ENCODE assay signal across 22 mouse cellular contexts in the genomic region with DNA sequence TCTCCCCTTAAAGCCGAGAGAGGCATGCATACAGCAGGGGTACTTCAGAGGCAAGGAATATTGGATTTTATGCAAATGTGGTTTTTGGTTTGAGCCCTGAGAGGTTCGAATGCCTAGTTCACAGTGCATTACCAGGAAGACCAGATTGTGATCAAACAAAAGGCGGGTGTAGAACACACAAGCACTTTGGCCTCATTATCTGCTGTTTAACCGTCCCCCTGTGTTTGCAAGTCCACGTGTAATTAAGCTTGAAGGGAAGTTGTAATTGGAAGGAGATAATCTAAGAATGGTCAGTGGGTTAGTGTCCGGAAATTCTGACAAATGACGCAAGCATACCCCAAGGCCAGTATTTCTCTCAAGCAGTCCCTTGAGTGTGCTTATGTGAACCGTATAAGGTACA. TPM values are rescaled to one million over a fixed set of nuclear protein-coding genes. Genes with fewer than 3 reads are reported as not detected.
DNase-seq lines count a peak whose midpoint lies in the region; ATAC-seq and TF ChIP-seq lines count a peak whose summit lies in the region.
"Had no signal": no experiment of that assay in that cellular context is flagged by ENCODE, and none has a peak within 500 bp of the region (broad histone marks: within the 10 kb centered on the region; RNA-seq: fewer than 3 reads in every experiment).

No protein-coding gene starts in this region.

- no peak for TF ChIP-seq EP300 in liver, postnatal 0 days (IDR thresholded peaks at IDR 0.05; ENCODE audit: low read depth)

- intact Hi-C loops in left cerebral cortex, adult 2 months (cut with DNase I): no loop called here

- H3K27ac ChIP-seq in kidney, embryonic 16.5 days (ENCODE audit: low read length): 0 out of 2 replicates have a peak overlapping the region, but pooled peaks have one; percentile 49
- H3K27ac ChIP-seq in intestine, embryonic 16.5 days (ENCODE audit: low read length): peak overlapping the region; percentile 73; the same call in 1 of the 2 replicates
- peak overlapping the region; percentile 80 for H3K27ac ChIP-seq in liver, postnatal 0 days (ENCODE audit: low read depth)
- no peak overlapping the region for H3K27ac ChIP-seq in left cerebral cortex, adult 2 months
- no peak overlapping the region for H3K27ac ChIP-seq in midbrain, embryonic 10.5 days (replicated peaks)
- H3K27ac ChIP-seq: embryonic facial prominence, embryonic 13.5 days; heart, adult 2 months; hindbrain, embryonic 13.5 days had no signal

- H3K9ac ChIP-seq in kidney, embryonic 16.5 days (replicated peaks; ENCODE audit: low read length): no peak overlapping the region
- H3K9ac ChIP-seq in intestine, embryonic 16.5 days (ENCODE audit: low read depth, low read length): no peak overlapping the region
- no peak overlapping the region for H3K9ac ChIP-seq in liver, postnatal 0 days (replicated peaks)
- H3K9ac ChIP-seq: embryonic facial prominence, embryonic 13.5 days; hindbrain, embryonic 13.5 days; lung, embryonic 14.5 days had no signal

- H3K4me2 ChIP-seq in kidney, embryonic 16.5 days (replicated peaks; ENCODE audit: low read depth, low read length): no peak overlapping the region
- H3K4me2 ChIP-seq in intestine, embryonic 16.5 days (ENCODE audit: low read depth, low read length): no peak overlapping the region
- H3K4me2 ChIP-seq in liver, postnatal 0 days (ENCODE audit: low read depth, low read length): no peak overlapping the region
- H3K4me2 ChIP-seq: embryonic facial prominence, embryonic 13.5 days; hindbrain, embryonic 13.5 days; lung, embryonic 14.5 days had no signal

- no peak overlapping the region for H3K4me3 ChIP-seq in kidney, embryonic 16.5 days (ENCODE audit: low read length)
- no peak overlapping the region for H3K4me3 ChIP-seq in intestine, embryonic 16.5 days (ENCODE audit: low read length)
- no peak overlapping the region for H3K4me3 ChIP-seq in liver, postnatal 0 days (ENCODE audit: low read depth, low read length)
- no peak overlapping the region for H3K4me3 ChIP-seq in left cerebral cortex, adult 2 months
- no peak overlapping the region for H3K4me3 ChIP-seq in midbrain, embryonic 10.5 days
- H3K4me3 ChIP-seq: embryonic facial prominence, embryonic 13.5 days; heart, adult 2 months; hindbrain, embryonic 13.5 days; megakaryocyte, embryonic 14.5 days had no signal

- H3K27me3 ChIP-seq in kidney, embryonic 16.5 days (ENCODE audit: insufficient read depth, low read length): no peaks in the 10 kb centered on the region
- H3K27me3 ChIP-seq in intestine, embryonic 16.5 days (replicated peaks; ENCODE audit: control insufficient read depth, insufficient read depth, low read length): no peaks in the 10 kb centered on the region
- H3K27me3 ChIP-seq in liver, postnatal 0 days (ENCODE audit: insufficient read depth, low read length): no peaks in the 10 kb centered on the region
- peaks cover 4% of the 10 kb centered on the region; the same call in 1 of the 2 replicates for H3K27me3 ChIP-seq in midbrain, embryonic 10.5 days (ENCODE audit: low read depth, poor library complexity, severe bottlenecking)
- H3K27me3 ChIP-seq: CH12.LX; embryonic facial prominence, embryonic 13.5 days; hindbrain, embryonic 13.5 days; megakaryocyte, embryonic 14.5 days; Patski had no signal

- H3K36me3 ChIP-seq in kidney, embryonic 16.5 days (ENCODE audit: insufficient read depth, low read length): no peaks in the 10 kb centered on the region
- no peaks in the 10 kb centered on the region for H3K36me3 ChIP-seq in intestine, embryonic 16.5 days (ENCODE audit: control insufficient read depth, insufficient read depth, low read length)
- no peaks in the 10 kb centered on the region for H3K36me3 ChIP-seq in liver, postnatal 0 days (replicated peaks; ENCODE audit: insufficient read depth, low read length)
- no peaks in the 10 kb centered on the region for H3K36me3 ChIP-seq in midbrain, embryonic 10.5 days
- H3K36me3 ChIP-seq: embryonic facial prominence, embryonic 13.5 days; hindbrain, embryonic 13.5 days had no signal

- peaks cover 25% of the 10 kb centered on the region for H3K4me1 ChIP-seq in kidney, embryonic 16.5 days (ENCODE audit: insufficient read depth, low read length)
- H3K4me1 ChIP-seq in intestine, embryonic 16.5 days (ENCODE audit: control insufficient read depth, insufficient read depth, low read length): peaks cover 7% of the 10 kb centered on the region
- peaks cover 9% of the 10 kb centered on the region for H3K4me1 ChIP-seq in liver, postnatal 0 days (ENCODE audit: insufficient read depth)
- H3K4me1 ChIP-seq in midbrain, embryonic 10.5 days: peaks cover 23% of the 10 kb centered on the region

- no peak for ATAC-seq in kidney, embryonic 16.5 days (ENCODE audit: low FRiP score, low TSS enrichment)
- ATAC-seq in intestine, embryonic 16.5 days: peak; percentile 48
- peak; percentile 49; the same call in 1 of the 2 replicates for ATAC-seq in liver, postnatal 0 days
- ATAC-seq: Patski had no signal

- H3K9me3 ChIP-seq in kidney, embryonic 16.5 days (ENCODE audit: low read length): no peaks in the 10 kb centered on the region
- no peaks in the 10 kb centered on the region for H3K9me3 ChIP-seq in intestine, embryonic 16.5 days (ENCODE audit: control insufficient read depth, low read length)
- H3K9me3 ChIP-seq in liver, postnatal 0 days (ENCODE audit: low read length): no peaks in the 10 kb centered on the region
- H3K9me3 ChIP-seq in midbrain, embryonic 10.5 days (replicated peaks): no peaks in the 10 kb centered on the region
- H3K9me3 ChIP-seq: embryonic facial prominence, embryonic 13.5 days; hindbrain, embryonic 13.5 days; megakaryocyte, embryonic 14.5 days had no signal

- no peak for TF ChIP-seq CTCF in liver, postnatal 0 days (IDR thresholded peaks at IDR 0.05; ENCODE audit: low read depth)
- TF ChIP-seq CTCF in left cerebral cortex, adult 2 months (IDR thresholded peaks at IDR 0.05): no peak

- WGBS in kidney, embryonic 16.5 days: 38% methylated on average over 8 of the region's 8 CpGs
- WGBS in intestine, embryonic 16.5 days: 34% methylated on average over 8 of the region's 8 CpGs
- WGBS in liver, postnatal 0 days (ENCODE audit: insufficient replicate concordance): 30% methylated on average over 8 of the region's 8 CpGs
- 59% methylated on average over 8 of the region's 8 CpGs for WGBS in midbrain, embryonic 10.5 days

- DNase-seq in kidney, adult 8-10 months: no peak
- DNase-seq in Muller cell, postnatal 12 days (ENCODE audit: inconsistent ontology term): peak; percentile 38
- no peak for DNase-seq in liver, postnatal 0 days
- DNase-seq in left cerebral cortex, adult 2 months (ENCODE audit: extremely low spot score in 1 of 2, low spot score in 2 of 2): no peak
- no peak for DNase-seq in adrenal gland, postnatal 25 days
- DNase-seq in midbrain, embryonic 10.5 days (ENCODE audit: low spot score): no peak
- DNase-seq: cerebellum, postnatal 25 days; heart, adult 2 months; kidney, postnatal 14 days; lung, embryonic 14.5 days; right cerebral cortex, postnatal 14 days; thymus, postnatal 4 days had no signal

RNA-seq across cellular contexts. Expression of a gene that starts 16.3 kb away (rescaled TPM):
- polyA plus RNA-seq in kidney, embryonic 16.5 days (2015; fragmentation: Nextera tagmentation; extraction: Ambion mirVana): 0.25 and 0.48 TPM in 2 replicates
- 0.26 and 0.32 TPM in 2 replicates for polyA plus RNA-seq in intestine, embryonic 16.5 days (2015; fragmentation: Nextera tagmentation; extraction: Ambion mirVana)
- 0.60 and 0.67 TPM in 2 replicates for polyA plus RNA-seq in liver, postnatal 0 days (2015; fragmentation: Nextera tagmentation; extraction: Ambion mirVana)
- not detected for total RNA-seq in left cerebral cortex, adult 2 months (2021)
- total RNA-seq in adrenal gland, postnatal 25 days (2021): not detected in 2 replicates
- 0.09 and 0.23 TPM in 2 replicates for polyA plus RNA-seq in midbrain, embryonic 10.5 days (2016; fragmentation: Nextera tagmentation; extraction: Ambion mirVana)
- total RNA-seq: CH12.LX; layer of hippocampus, postnatal 14 days; left cerebral cortex, postnatal 36 days had no signal
- polyA plus RNA-seq: embryonic facial prominence, embryonic 13.5 days; lung, embryonic 14.5 days; Patski had no signal

RNA-seq across cellular contexts. Expression of a gene that starts 26.1 kb away (rescaled TPM):
- 0.86 and 0.91 TPM in 2 replicates for polyA plus RNA-seq in kidney, embryonic 16.5 days (2015; fragmentation: Nextera tagmentation; extraction: Ambion mirVana)
- polyA plus RNA-seq in intestine, embryonic 16.5 days (2015; fragmentation: Nextera tagmentation; extraction: Ambion mirVana): 0.17 TPM in 1 of 2 replicates, not detected in the other
- polyA plus RNA-seq in liver, postnatal 0 days (2015; fragmentation: Nextera tagmentation; extraction: Ambion mirVana): 0.28 and 0.37 TPM in 2 replicates
- total RNA-seq in left cerebral cortex, adult 2 months (2021): not detected
- not detected in 2 replicates for total RNA-seq in adrenal gland, postnatal 25 days (2021)
- 0.22 and 0.23 TPM in 2 replicates for polyA plus RNA-seq in midbrain, embryonic 10.5 days (2016; fragmentation: Nextera tagmentation; extraction: Ambion mirVana)
- total RNA-seq: heart, adult 2 months; layer of hippocampus, postnatal 14 days; left cerebral cortex, postnatal 36 days had no signal
- polyA plus RNA-seq: embryonic facial prominence, embryonic 13.5 days; heart, adult 2 months; hindbrain, embryonic 13.5 days; Patski had no signal

RNA-seq across cellular contexts. Expression of a gene that starts 32.2 kb away (rescaled TPM):
- 0.50 TPM in 1 of 2 replicates, not detected in the other for polyA plus RNA-seq in kidney, embryonic 16.5 days (2015; fragmentation: Nextera tagmentation; extraction: Ambion mirVana)
- polyA plus RNA-seq in intestine, embryonic 16.5 days (2015; fragmentation: Nextera tagmentation; extraction: Ambion mirVana): 0.23 TPM in 1 of 2 replicates, not detected in the other
- polyA plus RNA-seq in liver, postnatal 0 days (2015; fragmentation: Nextera tagmentation; extraction: Ambion mirVana): 0.26 and 0.31 TPM in 2 replicates
- not detected for total RNA-seq in left cerebral cortex, adult 2 months (2021)
- not detected in 2 replicates for total RNA-seq in adrenal gland, postnatal 25 days (2021)
- not detected in 2 replicates for polyA plus RNA-seq in midbrain, embryonic 10.5 days (2016; fragmentation: Nextera tagmentation; extraction: Ambion mirVana)
- total RNA-seq: CH12.LX; heart, adult 2 months; layer of hippocampus, postnatal 14 days; left cerebral cortex, postnatal 36 days had no signal
- polyA plus RNA-seq: embryonic facial prominence, embryonic 13.5 days; heart, adult 2 months; heart, postnatal 0 days; hindbrain, embryonic 13.5 days; lung, embryonic 14.5 days; Patski had no signal

RNA-seq across cellular contexts. Expression of a gene that starts 37.9 kb away (rescaled TPM):
- 1.4 and 1.9 TPM in 2 replicates for polyA plus RNA-seq in kidney, embryonic 16.5 days (2015; fragmentation: Nextera tagmentation; extraction: Ambion mirVana)
- 0.16 TPM in 1 of 2 replicates, not detected in the other for polyA plus RNA-seq in intestine, embryonic 16.5 days (2015; fragmentation: Nextera tagmentation; extraction: Ambion mirVana)
- 0.28 TPM in 1 of 2 replicates, not detected in the other for polyA plus RNA-seq in liver, postnatal 0 days (2015; fragmentation: Nextera tagmentation; extraction: Ambion mirVana)
- not detected for total RNA-seq in left cerebral cortex, adult 2 months (2021)
- total RNA-seq in adrenal gland, postnatal 25 days (2021): not detected in 2 replicates
- not detected in 2 replicates for polyA plus RNA-seq in midbrain, embryonic 10.5 days (2016; fragmentation: Nextera tagmentation; extraction: Ambion mirVana)
- total RNA-seq: CH12.LX; heart, adult 2 months; layer of hippocampus, postnatal 14 days; left cerebral cortex, postnatal 36 days had no signal
- polyA plus RNA-seq: embryonic facial prominence, embryonic 13.5 days; heart, adult 2 months; heart, postnatal 0 days; hindbrain, embryonic 13.5 days; lung, embryonic 14.5 days; Patski had no signal

RNA-seq across cellular contexts. Expression of a gene that starts 43.9 kb away (rescaled TPM):
- polyA plus RNA-seq in kidney, embryonic 16.5 days (2015; fragmentation: Nextera tagmentation; extraction: Ambion mirVana): 0.67 TPM in 2 replicates
- not detected in 2 replicates for polyA plus RNA-seq in intestine, embryonic 16.5 days (2015; fragmentation: Nextera tagmentation; extraction: Ambion mirVana)
- polyA plus RNA-seq in liver, postnatal 0 days (2015; fragmentation: Nextera tagmentation; extraction: Ambion mirVana): 0.12 and 0.20 TPM in 2 replicates
- not detected for total RNA-seq in left cerebral cortex, adult 2 months (2021)
- not detected in 2 replicates for total RNA-seq in adrenal gland, postnatal 25 days (2021)
- 0.15 TPM in 1 of 2 replicates, not detected in the other for polyA plus RNA-seq in midbrain, embryonic 10.5 days (2016; fragmentation: Nextera tagmentation; extraction: Ambion mirVana)
- total RNA-seq: CH12.LX; heart, adult 2 months; layer of hippocampus, postnatal 14 days; left cerebral cortex, postnatal 36 days had no signal
- polyA plus RNA-seq: heart, adult 2 months; heart, postnatal 0 days; hindbrain, embryonic 13.5 days; lung, embryonic 14.5 days; Patski had no signal

Comparison
In these comparisons a context has a peak if more than half of its experiments do, and no peak if none do; other contexts are left out.
1. H3K27ac ChIP-seq: peak in kidney, embryonic 16.5 days (single experiment), intestine, embryonic 16.5 days (single experiment) and liver, postnatal 0 days (single experiment); none in left cerebral cortex, adult 2 months (single experiment) and midbrain, embryonic 10.5 days (single experiment).